Mouse (Mus musculus) small intestine, adult 2 months (tissue): ENCODE measurements around the gene Galnt15.
A peak's percentile ranks its signal among the peaks of the same experiment; 100 is the strongest.

Experiments
- CTCF ChIP-seq: fragments of 200-500 bp; IDR thresholded peaks from 2 replicates; pipeline ENCODE4 v1.5.1; 2012; ENCODE audit warnings: low read depth, mild to moderate bottlenecking, control low read depth, inconsistent platforms, low read length, moderate library complexity, mixed read lengths; ENCODE audit not compliant: insufficient replicate concordance, insufficient read length; ENCODE audit errors: extremely low read depth
- POLR2A ChIP-seq: fragments of 200-500 bp; IDR thresholded peaks from 2 replicates; pipeline ENCODE4 v1.6.1; 2012; ENCODE audit warnings: low read depth, mild to moderate bottlenecking, control low read depth, inconsistent platforms, low read length, moderate library complexity

- no peak for TF ChIP-seq POLR2A
- TF ChIP-seq CTCF: peak; percentile 91
These were observed 48.2 kb downstream of the Galnt15 start for GRCm38 (mm10) chr14:32076896-32077575.
